Mouse (Mus musculus) thymus, adult 18-20 months (tissue): ENCODE measurements around the gene Xlr.
"Not testable (repeated sequence)": the region's sequence is repeated elsewhere in the genome, so short reads cannot be mapped to it uniquely, and the experiment has no call there.

Experiments used
- DNase-seq, 2 experiments: peaks; one replicate each; pipeline ENCODE4 v3.0.0; 2022; ENCODE audit warnings: mixed read lengths in 2 of 2

Gene Xlr

DNA sequence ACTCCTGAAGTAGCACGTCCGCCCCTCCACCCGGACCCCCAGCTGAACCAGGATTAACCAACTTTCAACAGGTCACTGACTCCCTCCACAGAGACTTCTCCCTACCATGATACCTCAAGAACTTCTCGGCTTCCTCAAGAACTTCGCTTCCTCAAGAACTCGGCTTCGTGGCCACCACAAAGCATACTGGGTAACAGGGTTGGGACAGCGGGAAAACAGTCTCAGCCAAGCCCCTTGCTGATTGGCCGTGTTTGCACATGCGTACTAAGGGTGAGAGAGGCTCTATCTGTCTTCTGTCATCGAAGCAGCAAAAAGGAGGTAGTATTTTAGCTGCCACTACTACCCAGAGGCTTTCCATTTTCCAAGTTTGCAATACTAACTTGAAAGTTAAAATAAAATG lies at the start of gene Xlr:
Gene Xlr, minus strand, starts transcription at position 188 of the 400 bp plus-strand sequence.
- DNase-seq, result not testable (repeated sequence)

GRCm38 (mm10) chrX:53799074-53799473 lies 1.6 kb upstream of the Xlr start:
- DNase-seq, result no peak

DNA sequence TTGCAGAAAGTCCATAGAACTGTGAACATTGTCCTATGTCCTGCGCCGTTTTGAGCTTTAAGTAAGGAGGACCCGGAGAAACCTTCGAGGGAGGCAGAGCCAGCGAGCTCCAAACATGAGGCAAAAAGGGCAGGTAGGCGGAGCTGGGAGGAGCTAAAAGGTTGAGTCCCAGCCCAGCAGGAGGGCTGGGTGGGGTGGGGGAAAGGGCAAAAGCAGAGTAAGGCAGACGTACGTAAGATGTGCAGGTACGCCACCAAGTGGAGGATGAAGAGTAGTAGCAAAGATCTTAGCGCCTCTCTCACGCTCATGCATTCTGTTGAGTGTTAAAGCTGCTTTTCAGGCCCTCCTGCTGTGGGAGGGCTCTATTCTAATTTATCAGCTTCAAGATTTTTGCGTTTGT lies 21.2 kb downstream of the Xlr start, which contains the start of gene Zfp36l3:
Gene Zfp36l3, minus strand, starts transcription at position 119 of the 400 bp plus-strand sequence.
- no peak for DNase-seq

- no peak for DNase-seq
Measured at GRCm38 (mm10) chrX:53757736-53758135, 39.8 kb downstream of the Xlr start, which contains the start of gene 1700013H16Rik. TSS of gene 1700013H16Rik (minus strand) at chrX:53757831.

DNA sequence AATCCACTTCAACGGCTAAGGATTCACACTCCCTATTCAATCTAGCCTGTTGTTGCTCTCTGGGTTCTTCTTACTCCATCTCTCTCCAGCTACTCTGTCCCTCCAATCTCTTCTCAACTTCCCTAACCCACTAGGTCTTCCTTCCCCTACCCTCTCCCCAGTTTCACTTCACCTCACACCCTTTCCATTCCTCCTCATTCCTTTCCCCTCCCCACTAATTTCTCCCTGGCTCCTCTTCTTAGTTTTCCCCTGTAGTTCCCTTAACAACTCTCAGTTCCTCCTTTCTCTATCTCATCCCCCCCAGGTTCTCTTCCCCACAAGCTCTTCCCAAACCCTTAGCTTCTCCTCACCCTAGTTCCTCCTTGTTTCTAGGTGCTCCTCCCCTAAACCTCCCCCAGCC lies 44.7 kb downstream of the Xlr start:
- no peak for DNase-seq

- DNase-seq, result no peak
Measured at GRCm38 (mm10) chrX:53728967-53729366, 68.5 kb downstream of the Xlr start.
